Mouse (Mus musculus) hindbrain, embryonic 13.5 days (tissue): ENCODE measurements around the gene Mkrn2. TPM values are rescaled to one million over a fixed set of nuclear protein-coding genes. Genes with fewer than 3 reads are reported as not detected.
A peak's percentile ranks its signal among the peaks of the same experiment; 100 is the strongest.

ENCODE experiments used
- ATAC-seq: fragments of 200-750 bp; cut with Nextera tagmentation; 2 replicates; pipeline ENCODE4 v1.8.0; 2017; ENCODE audit warnings: moderate TSS enrichment; ENCODE audit not compliant: low FRiP score
- H3K27ac ChIP-seq: fragments of 300-500 bp; sonication (generic); 2 replicates; pipeline ENCODE4 v1.5.1; 2015; ENCODE audit warnings: inconsistent platforms, mild to moderate bottlenecking, moderate library complexity
- H3K27me3 ChIP-seq: fragments of 300-500 bp; sonication (generic); 2 replicates; pipeline ENCODE4 v1.6.1; 2015; ENCODE audit warnings: mild to moderate bottlenecking, inconsistent platforms
- H3K36me3 ChIP-seq: fragments of 300-500 bp; sonication (generic); 2 replicates; pipeline ENCODE4 v1.6.1; 2015; ENCODE audit warnings: mild to moderate bottlenecking, inconsistent platforms
- H3K4me1 ChIP-seq: fragments of 300-500 bp; sonication (generic); replicated peaks from 2 replicates; pipeline ENCODE4 v1.6.1; 2015; ENCODE audit warnings: inconsistent platforms
- H3K4me2 ChIP-seq: fragments of 300-500 bp; sonication (generic); 2 replicates; pipeline ENCODE4 v1.6.1; 2015; ENCODE audit warnings: inconsistent platforms, mild to moderate bottlenecking, moderate library complexity
- H3K4me3 ChIP-seq: fragments of 300-500 bp; sonication (generic); 2 replicates; pipeline ENCODE4 v1.5.1; 2015; ENCODE audit warnings: mild to moderate bottlenecking, inconsistent platforms
- H3K9ac ChIP-seq: fragments of 300-500 bp; sonication (generic); 2 replicates; pipeline ENCODE4 v1.6.1; 2015; ENCODE audit warnings: mild to moderate bottlenecking, inconsistent platforms
- H3K9me3 ChIP-seq: fragments of 300-500 bp; sonication (generic); 2 replicates; pipeline ENCODE4 v1.6.1; 2016; ENCODE audit warnings: inconsistent platforms
- WGBS: fragments of 180-500 bp; shearing (Covaris S2); methylation state at CpG from one replicate; pipeline ENCODE4 v1.1.7; 2015; 5-methylcytosine and 5-hydroxymethylcytosine counted together
- polyA plus RNA-seq: library from polyadenylated mRNA; unstranded; fragments of >200 nt; fragmentation: Nextera tagmentation; extraction: Ambion mirVana; gene quantifications from 2 replicates; pipeline ENCODE4 v1.2.1, GENCODE M21; 2015

The Mkrn2 gene
- polyA plus RNA-seq, 1 experiment from 2014 or later, result 36.7 TPM

GRCm38 (mm10) chr6:115658802-115659201 is 57.1 kb downstream of the Mkrn2 start:
- H3K9me3 ChIP-seq, result no peaks in the 10 kb centered on the region
- H3K27me3 ChIP-seq, result no peaks in the 10 kb centered on the region
- H3K9ac ChIP-seq, result no peak overlapping the region
- ATAC-seq, result no peak
- no peak overlapping the region for H3K4me2 ChIP-seq
- peaks cover 36% of the 10 kb centered on the region for H3K4me1 ChIP-seq
- H3K27ac ChIP-seq, result peak overlapping the region; percentile 10
- H3K36me3 ChIP-seq, result peaks cover 2% of the 10 kb centered on the region; the same call in 1 of the 2 replicates
- no peak overlapping the region for H3K4me3 ChIP-seq

- H3K9me3 ChIP-seq, result no peaks in the 10 kb centered on the region
- H3K4me1 ChIP-seq, result peaks cover 33% of the 10 kb centered on the region
- no peak overlapping the region for H3K27ac ChIP-seq
- no peak overlapping the region for H3K4me3 ChIP-seq
- H3K27me3 ChIP-seq, result no peaks in the 10 kb centered on the region
- H3K9ac ChIP-seq, result no peak overlapping the region
- ATAC-seq, result no peak
- no peak overlapping the region for H3K4me2 ChIP-seq
- 97% methylated on average over 3 of the region's 3 CpGs for WGBS
- peaks cover 2% of the 10 kb centered on the region; the same call in 1 of the 2 replicates for H3K36me3 ChIP-seq
Measured at GRCm38 (mm10) chr6:115664268-115664667, 62.6 kb downstream of the Mkrn2 start.

- ATAC-seq, result no peak
- 86% methylated on average over 4 of the region's 4 CpGs for WGBS
Measured at GRCm38 (mm10) chr6:115666641-115667040, 64.9 kb downstream of the Mkrn2 start.

More at GRCm38 (mm10) chr6:115666641-115667040, 64.9 kb downstream of the Mkrn2 start:
- Histone ChIP-seq H3K27me3 (no peaks in the 10 kb centered on the region), H3K4me2 (no peak overlapping the region), H3K36me3 (peaks cover 2% of the 10 kb centered on the region; the same call in 1 of the 2 replicates), H3K27ac (no peak overlapping the region), H3K4me1 (peaks cover 30% of the 10 kb centered on the region; the same call in 1 of the 2 replicates), H3K4me3 (no peak overlapping the region), H3K9ac (no peak overlapping the region), H3K9me3 (no peaks in the 10 kb centered on the region)

Other genes with a start within 250 kb of the Mkrn2 start
- 0.30 and 0.45 TPM in 2 replicates for gene Pparg, start 241.0 kb upstream of the Mkrn2 start, polyA plus RNA-seq
- gene Tsen2, start 57.2 kb upstream of the Mkrn2 start, polyA plus RNA-seq, result 30.1 and 33.4 TPM in 2 replicates
- gene Mkrn2os, start 9.3 kb upstream of the Mkrn2 start, polyA plus RNA-seq, result 0.26 and 0.63 TPM in 2 replicates
- gene Raf1, start 74.7 kb downstream of the Mkrn2 start, polyA plus RNA-seq, result 147 and 149 TPM in 2 replicates
- 1.6 and 1.7 TPM in 2 replicates for gene Tmem40, start 160.5 kb downstream of the Mkrn2 start, polyA plus RNA-seq
- gene Cand2, start 172.6 kb downstream of the Mkrn2 start, polyA plus RNA-seq, result 14.8 and 15.0 TPM in 2 replicates
- 1,291 and 1,358 TPM in 2 replicates for gene Rpl32, start 206.8 kb downstream of the Mkrn2 start, polyA plus RNA-seq
- 3.0 and 3.4 TPM in 2 replicates for gene Efcab12, start 236.5 kb downstream of the Mkrn2 start, polyA plus RNA-seq